Mouse (Mus musculus): Measurements from ENCODE around the gene Il6ra. TPM values are rescaled to one million over a fixed set of nuclear protein-coding genes. Genes with fewer than 3 reads are reported as not detected.

The Il6ra gene
- total and polyA plus RNA-seq, 3 experiments = under 0.01 TPM; not detected in 2

- DNase-seq (ENCODE audit: low spot score) (no peak), ATAC-seq (ENCODE audit: extremely low read depth, insufficient number of reproducible peaks, low FRiP score, poor library complexity, severe bottlenecking) (no peak)
- no peak overlapping the region for H3K4me3 ChIP-seq (ENCODE audit: low read depth, low read length)
- H3K4me1 ChIP-seq (ENCODE audit: insufficient read depth, low read depth, low read length) = no peaks in the 10 kb centered on the region; the same call in 1 of the 2 replicates
- H3K27me3 ChIP-seq (ENCODE audit: insufficient read depth, low read length) = peaks cover 27% of the 10 kb centered on the region
- TF ChIP-seq CTCF (IDR thresholded peaks at IDR 0.05; ENCODE audit: low read depth, low read length) = no peak
- TF ChIP-seq POLR2AphosphoS5 (IDR thresholded peaks at IDR 0.05; ENCODE audit: insufficient replicate concordance, low read depth, low read length) = no peak
- no peak for TF ChIP-seq GATA2 (IDR thresholded peaks at IDR 0.05; ENCODE audit: borderline replicate concordance, low read depth, low read length)
- no peak for TF ChIP-seq GATA1 (IDR thresholded peaks at IDR 0.05; ENCODE audit: borderline replicate concordance, low read length)
- no peak for TF ChIP-seq TAL1 (conservative IDR thresholded peaks at IDR 0.05; ENCODE audit: low read depth, low read length)
- no peaks in the 10 kb centered on the region for H3K36me3 ChIP-seq (replicated peaks)
- no peaks in the 10 kb centered on the region for H3K9me3 ChIP-seq (replicated peaks)
These were observed 94.4 kb downstream of the Il6ra start for GRCm38 (mm10) chr3:89818605-89819004.

GRCm38 (mm10) chr3:89817056-89817455 is 95.9 kb downstream of the Il6ra start:
- DNase-seq (ENCODE audit: low spot score) (no peak), ATAC-seq (ENCODE audit: extremely low read depth, insufficient number of reproducible peaks, low FRiP score, poor library complexity, severe bottlenecking) (no peak)
- no peaks in the 10 kb centered on the region; the same call in 1 of the 2 replicates for H3K4me1 ChIP-seq (ENCODE audit: insufficient read depth, low read depth, low read length)
- TF ChIP-seq POLR2AphosphoS5 (IDR thresholded peaks at IDR 0.05; ENCODE audit: insufficient replicate concordance, low read depth, low read length) (no peak), GATA2 (IDR thresholded peaks at IDR 0.05; ENCODE audit: borderline replicate concordance, low read depth, low read length) (no peak), CTCF (IDR thresholded peaks at IDR 0.05; ENCODE audit: low read depth, low read length) (no peak; the same call in 1 of the 2 replicates), TAL1 (conservative IDR thresholded peaks at IDR 0.05; ENCODE audit: low read depth, low read length) (no peak), GATA1 (IDR thresholded peaks at IDR 0.05; ENCODE audit: borderline replicate concordance, low read length) (no peak)
- no peaks in the 10 kb centered on the region for H3K9me3 ChIP-seq (replicated peaks)
- H3K4me3 ChIP-seq (ENCODE audit: low read depth, low read length) = no peak overlapping the region
- no peaks in the 10 kb centered on the region for H3K36me3 ChIP-seq (replicated peaks)
- H3K27me3 ChIP-seq (ENCODE audit: insufficient read depth, low read length) = peaks cover 24% of the 10 kb centered on the region

Other genes with a start within 250 kb of the Il6ra start
- 42.1 and 49.8 TPM in 2 replicates for gene Adar, start 198.2 kb downstream of the Il6ra start, total RNA-seq (2014; fragmentation: Nextera tagmentation)
- 37.0 and 37.3 TPM in 2 replicates for gene Adar, start 198.2 kb downstream of the Il6ra start, total RNA-seq (2017)
- 13.2 and 16.0 TPM in 2 replicates for gene Adar, start 198.2 kb downstream of the Il6ra start, polyA plus RNA-seq (2012)
- 2.0 and 2.2 TPM in 2 replicates for gene Chrnb2, start 148.6 kb downstream of the Il6ra start, total RNA-seq (2014; fragmentation: Nextera tagmentation)
- gene Chrnb2, start 148.6 kb downstream of the Il6ra start, total RNA-seq (2017) = 1.2 and 1.3 TPM in 2 replicates
- 0.14 and 0.23 TPM in 2 replicates for gene Chrnb2, start 148.6 kb downstream of the Il6ra start, polyA plus RNA-seq (2012)
- 106 and 131 TPM in 2 replicates for gene Ube2q1, start 139.6 kb downstream of the Il6ra start, total RNA-seq (2014; fragmentation: Nextera tagmentation)
- gene Ube2q1, start 139.6 kb downstream of the Il6ra start, total RNA-seq (2017) = 133 and 134 TPM in 2 replicates
- gene Ube2q1, start 139.6 kb downstream of the Il6ra start, polyA plus RNA-seq (2012) = 44.3 and 65.9 TPM in 2 replicates
- not detected in 2 replicates for gene She, start 81.8 kb downstream of the Il6ra start, total RNA-seq (2014; fragmentation: Nextera tagmentation)
- gene She, start 81.8 kb downstream of the Il6ra start, total RNA-seq (2017) = 0.17 TPM in 1 of 2 replicates, not detected in the other
- not detected in 2 replicates for gene She, start 81.8 kb downstream of the Il6ra start, polyA plus RNA-seq (2012)
- gene Atp8b2, start 50.3 kb upstream of the Il6ra start, total RNA-seq (2014; fragmentation: Nextera tagmentation) = not detected in 2 replicates
- 0.35 and 0.66 TPM in 2 replicates for gene Atp8b2, start 50.3 kb upstream of the Il6ra start, total RNA-seq (2017)
- 0.02 and 0.04 TPM in 2 replicates for gene Atp8b2, start 50.3 kb upstream of the Il6ra start, polyA plus RNA-seq (2012)
- 173 and 191 TPM in 2 replicates for gene Hax1, start 85.6 kb upstream of the Il6ra start, total RNA-seq (2014; fragmentation: Nextera tagmentation)
- gene Hax1, start 85.6 kb upstream of the Il6ra start, total RNA-seq (2017) = 100 and 106 TPM in 2 replicates
- 33.4 and 53.7 TPM in 2 replicates for gene Hax1, start 85.6 kb upstream of the Il6ra start, polyA plus RNA-seq (2012)
- 77.6 and 84.3 TPM in 2 replicates for gene 4933434E20Rik, start 138.4 kb upstream of the Il6ra start, total RNA-seq (2014; fragmentation: Nextera tagmentation)
- 83.1 and 96.2 TPM in 2 replicates for gene 4933434E20Rik, start 138.4 kb upstream of the Il6ra start, total RNA-seq (2017)
- gene 4933434E20Rik, start 138.4 kb upstream of the Il6ra start, polyA plus RNA-seq (2012) = 6.8 and 22.4 TPM in 2 replicates
- gene Ubap2l, start 139.4 kb upstream of the Il6ra start, total RNA-seq (2014; fragmentation: Nextera tagmentation) = 353 and 407 TPM in 2 replicates
- 150 and 193 TPM in 2 replicates for gene Ubap2l, start 139.4 kb upstream of the Il6ra start, total RNA-seq (2017)
- gene Ubap2l, start 139.4 kb upstream of the Il6ra start, polyA plus RNA-seq (2012) = 145 and 160 TPM in 2 replicates
- gene Tpm3, start 159.5 kb upstream of the Il6ra start, total RNA-seq (2014; fragmentation: Nextera tagmentation) = 161 and 215 TPM in 2 replicates
- gene Tpm3, start 159.5 kb upstream of the Il6ra start, total RNA-seq (2017) = 342 and 425 TPM in 2 replicates
- gene Tpm3, start 159.5 kb upstream of the Il6ra start, polyA plus RNA-seq (2012) = 280 and 287 TPM in 2 replicates
- 0.15 and 0.29 TPM in 2 replicates for gene Nup210l, start 190.9 kb upstream of the Il6ra start, total RNA-seq (2014; fragmentation: Nextera tagmentation)
- 0.12 and 0.22 TPM in 2 replicates for gene Nup210l, start 190.9 kb upstream of the Il6ra start, total RNA-seq (2017)
- gene Nup210l, start 190.9 kb upstream of the Il6ra start, polyA plus RNA-seq (2012) = not detected in 2 replicates

Data from G1E (cell line).